Mouse (Mus musculus) ES-E14 (cell line): ENCODE data around the gene Gmip.

Experiments
- CHD2 ChIP-seq: IDR thresholded peaks from 2 replicates; pipeline ENCODE4 v1.6.1; 2014; ENCODE audit warnings: mild to moderate bottlenecking, low read depth, low read length, inconsistent platforms
- HCFC1 ChIP-seq: IDR thresholded peaks from 2 replicates; pipeline ENCODE4 v1.6.1; 2012; ENCODE audit warnings: low read length, inconsistent platforms, borderline replicate concordance; ENCODE audit not compliant: insufficient read depth
- MAFK ChIP-seq: IDR thresholded peaks from 2 replicates; pipeline ENCODE4 v1.6.1; 2014; ENCODE audit warnings: mild to moderate bottlenecking, low read depth, low read length, inconsistent platforms; ENCODE audit not compliant: insufficient read depth

GRCm38 (mm10) chr8:69837057-69837682 is 28.7 kb downstream of the Gmip start:
- TF ChIP-seq CHD2, result no peak
- TF ChIP-seq HCFC1, result no peak
- TF ChIP-seq MAFK, result no peak
